Mouse (Mus musculus): ENCODE data around the gene Nxf1. TPM values are rescaled to one million over a fixed set of nuclear protein-coding genes. Genes with fewer than 3 reads are reported as not detected.
"Not testable (repeated sequence)": the region's sequence is repeated elsewhere in the genome, so short reads cannot be mapped to it uniquely, and the experiment has no call there.

Gene Nxf1
- polyA plus RNA-seq, 1 experiment from 2014 or later: 196 TPM

DNA sequence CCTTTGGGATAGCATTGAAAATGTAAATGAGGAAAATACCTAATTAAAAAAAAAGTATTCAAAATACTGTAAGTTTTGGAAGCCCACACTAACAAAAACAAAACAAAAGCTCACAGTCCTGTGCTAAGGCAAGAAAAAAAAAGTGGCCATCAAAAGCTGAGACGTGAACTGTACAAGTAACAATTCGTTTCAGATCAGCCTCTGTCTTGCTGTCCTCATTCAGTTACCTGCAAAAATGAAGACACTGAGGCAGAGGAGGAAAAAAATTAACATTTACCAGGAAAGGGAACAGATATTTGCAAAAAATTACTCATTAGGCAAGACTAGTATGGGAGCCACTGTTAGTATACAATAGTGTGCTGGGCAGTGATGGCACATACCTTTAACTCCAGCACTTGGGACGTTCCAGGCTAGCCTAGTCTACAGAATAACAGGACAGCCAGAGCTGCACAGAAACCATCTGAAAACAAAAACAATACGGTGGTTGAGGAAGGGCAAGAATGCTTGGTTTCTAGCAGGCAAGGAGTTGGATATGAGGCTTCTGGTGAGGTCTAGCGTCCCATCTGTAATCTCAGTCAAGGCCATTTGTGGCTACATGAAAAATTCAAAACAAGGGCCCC lies 29.3 kb upstream of the Nxf1 start:
- Histone ChIP-seq H3K36me3 (peaks cover 30% of the 10 kb centered on the region), H3K4me1 (peaks cover 14% of the 10 kb centered on the region), H3K4me2 (replicated peaks) (no peak overlapping the region), H3K9me3 (replicated peaks) (no peaks in the 10 kb centered on the region), H3K27me3 (no peaks in the 10 kb centered on the region), H3K4me3 (no peak overlapping the region), H3K27ac (no peak overlapping the region), H3K9ac (no peak overlapping the region)
- WGBS: 28% methylated on average over 5 of the region's 5 CpGs
- no peak for ATAC-seq (ENCODE audit: low FRiP score)

DNA sequence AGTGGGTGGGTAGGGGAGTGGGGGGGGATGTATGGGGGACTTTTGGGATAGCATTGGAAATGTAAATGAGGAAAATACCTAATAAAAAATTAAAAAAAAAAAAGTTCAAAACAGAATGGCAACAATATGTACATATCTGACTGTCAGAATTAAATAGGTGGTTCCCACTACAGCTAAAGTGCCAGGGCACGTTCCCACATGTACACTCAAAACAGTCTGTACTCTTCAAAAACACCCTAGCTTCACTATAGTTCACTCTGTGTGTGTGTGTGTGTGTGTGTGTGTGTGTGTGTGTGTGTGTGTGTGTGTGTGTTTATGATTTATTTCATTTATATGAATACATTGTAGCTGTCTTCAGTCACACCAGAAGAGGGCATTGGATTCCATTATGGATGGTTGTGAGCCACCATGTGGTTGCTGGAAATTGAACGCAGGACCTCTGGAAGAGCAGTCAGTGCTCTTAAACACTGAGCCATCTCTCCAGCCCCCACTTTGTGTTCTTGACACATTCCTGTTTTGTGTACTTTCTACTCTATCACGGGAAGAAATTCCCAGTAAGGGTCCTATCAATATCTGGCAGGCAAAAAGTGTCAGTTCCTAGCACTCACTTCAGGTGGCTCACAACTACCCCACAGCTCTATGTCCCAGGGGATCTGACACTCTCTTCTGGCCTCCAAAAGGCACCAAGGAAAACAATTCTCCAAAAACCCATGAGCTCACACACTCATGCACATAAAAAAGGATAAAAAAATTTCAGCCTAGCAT lies 28.4 kb upstream of the Nxf1 start:
- H3K36me3 ChIP-seq: peaks cover 30% of the 10 kb centered on the region
- H3K4me2 ChIP-seq (replicated peaks); H3K27ac ChIP-seq; ATAC-seq (ENCODE audit: low FRiP score); H3K9me3 ChIP-seq (replicated peaks); H3K4me3 ChIP-seq; H3K9ac ChIP-seq; H3K27me3 ChIP-seq: not testable (repeated sequence)
- peaks cover 14% of the 10 kb centered on the region for H3K4me1 ChIP-seq
- WGBS: 50% methylated on average over 3 of the region's 3 CpGs

DNA sequence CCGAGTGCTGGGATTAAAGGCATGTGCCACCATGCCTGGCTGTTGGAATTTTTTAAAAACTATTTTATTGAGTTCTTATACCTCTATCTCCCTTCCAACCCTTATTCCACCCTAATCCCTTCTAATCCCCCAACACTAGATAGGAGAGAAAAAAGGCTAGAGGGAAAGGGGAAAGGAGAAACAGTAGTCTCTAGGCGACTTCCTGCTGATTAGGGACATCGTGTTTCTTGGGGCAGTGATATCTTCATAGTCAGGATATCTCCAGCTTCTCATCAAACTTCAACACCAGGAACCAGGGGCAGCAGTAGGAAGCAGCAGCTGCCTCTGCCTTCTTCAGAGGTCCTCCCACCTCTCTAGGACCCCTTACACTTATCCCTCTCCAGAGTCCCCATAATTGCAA lies 22.5 kb upstream of the Nxf1 start:
- no peak overlapping the region for H3K4me3 ChIP-seq
- no peaks in the 10 kb centered on the region for H3K9me3 ChIP-seq (replicated peaks)
- no peak overlapping the region for H3K9ac ChIP-seq
- H3K36me3 ChIP-seq: peaks cover 18% of the 10 kb centered on the region
- ATAC-seq (ENCODE audit: low FRiP score): no peak
- no peaks in the 10 kb centered on the region for H3K27me3 ChIP-seq
- no peak overlapping the region for H3K4me2 ChIP-seq (replicated peaks)
- H3K27ac ChIP-seq: no peak overlapping the region
- WGBS: 84% methylated on average over 3 of the region's 3 CpGs
- H3K4me1 ChIP-seq: peaks cover 10% of the 10 kb centered on the region; the same call in 1 of the 2 replicates

DNA sequence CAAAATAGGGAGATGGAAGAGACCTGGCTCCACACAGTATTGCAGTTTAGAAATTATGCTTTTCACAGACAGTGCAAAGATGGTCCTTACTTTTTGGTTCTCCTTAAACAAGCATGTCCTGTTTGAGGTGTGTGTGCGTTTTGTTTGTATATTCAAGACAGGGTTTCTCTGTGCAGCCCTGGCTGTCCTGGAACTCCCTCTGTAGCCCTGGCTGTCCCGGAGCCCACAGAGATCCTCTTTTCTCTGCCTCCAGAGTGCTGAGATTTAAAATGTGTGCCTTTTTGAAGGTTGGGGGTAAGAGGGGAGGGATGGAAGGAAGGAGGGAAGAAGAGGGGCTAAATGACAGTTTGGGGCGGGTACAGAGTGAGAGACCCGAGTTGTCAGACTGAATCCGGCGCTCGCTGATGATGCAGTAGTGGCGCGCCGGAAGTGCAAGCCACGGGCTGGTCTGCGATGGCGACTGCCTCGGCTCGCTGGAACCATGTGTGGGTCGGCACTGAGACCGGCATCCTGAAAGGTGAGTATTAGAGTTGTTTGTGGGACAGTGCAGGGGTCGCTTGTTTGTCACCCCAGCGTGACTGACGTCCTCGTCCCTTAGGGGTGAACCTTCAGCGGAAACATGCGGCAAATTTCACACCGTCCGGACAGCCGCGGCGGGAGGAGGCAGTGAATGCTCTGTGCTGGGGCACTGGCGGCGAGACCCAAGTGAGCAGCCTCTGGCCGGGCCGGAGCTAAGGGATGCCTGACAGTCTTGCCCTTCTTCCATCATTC lies 21.3 kb upstream of the Nxf1 start, which contains the start of gene Wdr74:
Gene Wdr74 (plus strand): TSS at position 439 of the 771 bp plus-strand sequence.
- peak within 1 kb of the TSS; percentile 76 for H3K9ac ChIP-seq
- H3K4me2 ChIP-seq (replicated peaks): peak within 1 kb of the TSS; percentile 86
- peak within 1 kb of the TSS; percentile 72 for H3K4me3 ChIP-seq
- H3K36me3 ChIP-seq: peaks cover 31% of the 10 kb centered on the region
- H3K27me3 ChIP-seq: no peaks in the 10 kb centered on the region
- ATAC-seq (ENCODE audit: low FRiP score): peak; percentile 95
- under 1% methylated on average over 32 of the region's 32 CpGs for WGBS
- no peaks in the 10 kb centered on the region for H3K9me3 ChIP-seq (replicated peaks)
- peak within 1 kb of the TSS; percentile 64 for H3K27ac ChIP-seq
- peaks cover 13% of the 10 kb centered on the region for H3K4me1 ChIP-seq

DNA sequence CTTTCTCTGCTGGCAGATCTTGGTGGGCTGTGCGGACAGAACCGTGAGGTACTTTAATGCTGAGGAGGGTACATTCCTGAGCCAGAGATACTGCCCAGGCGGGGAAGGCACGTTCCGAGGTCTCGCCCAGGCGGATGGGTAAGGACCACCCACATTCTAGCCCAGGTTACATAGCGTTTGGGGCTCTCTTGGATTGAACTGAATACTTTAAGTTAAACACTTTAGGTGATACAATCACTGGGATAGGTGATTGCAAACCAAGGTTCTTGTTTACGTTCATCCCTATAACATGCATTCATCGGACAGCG lies 20.8 kb upstream of the Nxf1 start:
- Histone ChIP-seq H3K9ac (peak overlapping the region; percentile 76), H3K4me2 (replicated peaks) (peak overlapping the region; percentile 86), H3K4me1 (peaks cover 18% of the 10 kb centered on the region), H3K4me3 (peak overlapping the region; percentile 72), H3K27ac (peak overlapping the region; percentile 64), H3K9me3 (replicated peaks) (no peaks in the 10 kb centered on the region), H3K27me3 (no peaks in the 10 kb centered on the region), H3K36me3 (peaks cover 32% of the 10 kb centered on the region)
- ATAC-seq (ENCODE audit: low FRiP score): peak; percentile 33
- 3% methylated on average over 11 of the region's 11 CpGs for WGBS

DNA sequence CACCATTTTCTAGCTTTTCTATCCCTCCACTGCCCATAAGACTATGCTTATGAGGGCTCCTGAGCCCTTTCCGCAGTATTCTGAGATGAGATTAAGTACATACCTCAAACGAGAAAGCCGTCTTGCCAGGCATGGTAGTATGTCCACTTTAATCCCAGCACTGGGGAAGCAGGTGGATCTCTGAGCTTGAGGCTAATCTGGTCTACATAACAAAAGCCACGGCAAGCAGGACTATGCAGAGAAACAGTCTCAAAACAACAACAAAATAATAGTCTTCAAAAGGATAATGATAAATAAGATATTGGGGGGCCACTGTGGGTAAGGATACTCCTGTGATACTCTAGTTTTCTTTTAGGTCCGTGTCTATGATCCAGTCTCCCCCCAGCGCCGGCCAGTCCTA lies 18.0 kb upstream of the Nxf1 start:
- ATAC-seq (ENCODE audit: low FRiP score): no peak
- Histone ChIP-seq H3K4me2 (replicated peaks) (no peak overlapping the region), H3K27me3 (no peaks in the 10 kb centered on the region), H3K4me1 (peaks cover 31% of the 10 kb centered on the region), H3K27ac (no peak overlapping the region), H3K36me3 (peaks cover 34% of the 10 kb centered on the region), H3K9ac (no peak overlapping the region), H3K9me3 (replicated peaks) (no peaks in the 10 kb centered on the region), H3K4me3 (no peak overlapping the region)
- 89% methylated on average over 7 of the region's 7 CpGs for WGBS

DNA sequence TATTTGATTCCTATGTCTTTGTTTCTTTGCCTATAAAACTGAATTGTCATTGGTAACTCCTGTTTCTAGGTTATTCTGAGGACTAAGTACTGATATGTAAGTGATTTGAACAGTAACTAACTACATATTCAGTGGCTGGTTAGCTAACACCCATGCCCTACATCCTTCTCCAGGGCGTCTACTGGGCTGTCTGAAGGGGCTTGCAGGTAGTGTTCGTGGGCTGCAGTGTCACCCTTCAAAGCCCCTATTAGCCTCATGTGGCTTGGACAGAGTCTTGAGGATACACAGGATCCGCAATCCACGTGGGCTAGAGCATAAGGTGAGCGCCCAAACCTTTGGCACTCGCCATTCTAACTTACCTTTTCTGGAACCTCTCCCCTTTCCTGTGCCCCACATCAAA lies 17.2 kb upstream of the Nxf1 start:
- WGBS: 88% methylated on average over 6 of the region's 6 CpGs
- H3K27me3 ChIP-seq: no peaks in the 10 kb centered on the region
- ATAC-seq (ENCODE audit: low FRiP score): no peak
- peaks cover 36% of the 10 kb centered on the region for H3K36me3 ChIP-seq
- no peak overlapping the region for H3K4me2 ChIP-seq (replicated peaks)
- peaks cover 31% of the 10 kb centered on the region for H3K4me1 ChIP-seq
- H3K27ac ChIP-seq: no peak overlapping the region
- no peak overlapping the region for H3K4me3 ChIP-seq
- no peaks in the 10 kb centered on the region for H3K9me3 ChIP-seq (replicated peaks)
- no peak overlapping the region for H3K9ac ChIP-seq

DNA sequence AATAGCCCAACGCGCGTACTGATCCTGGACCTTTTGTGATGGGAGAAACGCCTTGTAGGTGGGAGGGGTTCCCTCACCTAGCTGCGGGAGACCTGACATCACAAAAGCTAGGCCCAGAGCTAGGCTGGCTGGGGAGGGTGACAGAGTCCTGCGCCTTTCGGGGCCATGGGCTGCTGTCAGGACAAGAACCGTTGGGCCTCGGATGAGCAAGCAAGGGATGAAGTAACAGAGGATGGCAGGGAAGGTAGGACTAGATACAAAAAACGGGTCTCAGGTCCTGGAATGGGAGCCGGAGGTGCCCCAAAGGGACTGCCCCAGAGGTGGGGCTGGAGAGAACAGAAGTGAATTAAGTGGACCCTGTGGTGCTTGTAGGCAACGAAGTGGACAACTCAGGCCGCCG lies 16.3 kb upstream of the Nxf1 start, which contains the start of gene 1700092M07Rik:
Gene 1700092M07Rik (plus strand): TSS at position 116 of the 400 bp plus-strand sequence.
- WGBS: 64% methylated on average over 14 of the region's 14 CpGs
- no peak for ATAC-seq (ENCODE audit: low FRiP score)
- Histone ChIP-seq H3K4me3 (peak within 1 kb of the TSS; percentile 89), H3K27me3 (no peaks in the 10 kb centered on the region), H3K4me2 (replicated peaks) (peak within 1 kb of the TSS; percentile 98), H3K27ac (peak within 1 kb of the TSS; percentile 95), H3K9me3 (replicated peaks) (no peaks in the 10 kb centered on the region), H3K9ac (peak within 1 kb of the TSS; percentile 89), H3K36me3 (peaks cover 45% of the 10 kb centered on the region), H3K4me1 (peaks cover 27% of the 10 kb centered on the region)

DNA sequence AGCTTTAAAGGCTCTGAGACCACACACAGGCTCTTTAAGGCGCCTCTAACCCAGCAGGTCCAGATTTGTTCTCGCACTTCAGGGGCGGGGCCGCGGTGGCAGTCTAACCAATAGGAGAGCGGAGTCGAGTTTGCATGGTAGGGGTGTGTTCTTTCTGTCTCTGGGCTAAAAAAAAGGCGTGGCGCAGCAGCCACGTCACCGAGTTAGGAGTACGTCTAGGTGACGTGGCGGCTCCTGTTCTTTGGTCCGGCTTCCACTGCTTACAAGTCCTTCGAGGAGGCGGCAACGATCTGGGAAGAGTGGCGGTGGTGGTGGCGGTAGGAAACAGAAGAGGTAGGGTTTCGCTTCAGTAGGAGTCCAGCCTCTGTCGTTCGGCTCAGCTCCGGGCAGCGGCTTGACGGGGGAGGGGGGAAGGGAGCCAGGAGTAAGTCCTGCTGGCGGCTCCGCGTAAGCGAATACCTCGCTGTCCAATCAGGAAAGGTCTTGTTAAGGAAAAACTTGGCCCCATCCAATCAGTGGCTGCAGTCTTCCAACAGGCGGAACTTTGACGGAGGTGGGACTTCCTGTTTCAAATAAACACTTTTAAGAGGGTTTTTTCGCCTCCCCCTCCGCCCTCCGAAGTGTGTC lies 15.5 kb upstream of the Nxf1 start, which contains the start of gene Stx5a:
Gene Stx5a (plus strand): TSS at position 171 of the 627 bp plus-strand sequence.
- peaks cover 24% of the 10 kb centered on the region for H3K4me1 ChIP-seq
- H3K36me3 ChIP-seq: peaks cover 53% of the 10 kb centered on the region
- H3K9me3 ChIP-seq (replicated peaks): no peaks in the 10 kb centered on the region
- H3K4me3 ChIP-seq: peak within 1 kb of the TSS; percentile 89
- no peaks in the 10 kb centered on the region for H3K27me3 ChIP-seq
- ATAC-seq (ENCODE audit: low FRiP score): peak; percentile 97
- peak within 1 kb of the TSS; percentile 95 for H3K27ac ChIP-seq
- WGBS: under 1% methylated on average over 36 of the region's 36 CpGs
- peak within 1 kb of the TSS; percentile 98 for H3K4me2 ChIP-seq (replicated peaks)
- peak within 1 kb of the TSS; percentile 89 for H3K9ac ChIP-seq

DNA sequence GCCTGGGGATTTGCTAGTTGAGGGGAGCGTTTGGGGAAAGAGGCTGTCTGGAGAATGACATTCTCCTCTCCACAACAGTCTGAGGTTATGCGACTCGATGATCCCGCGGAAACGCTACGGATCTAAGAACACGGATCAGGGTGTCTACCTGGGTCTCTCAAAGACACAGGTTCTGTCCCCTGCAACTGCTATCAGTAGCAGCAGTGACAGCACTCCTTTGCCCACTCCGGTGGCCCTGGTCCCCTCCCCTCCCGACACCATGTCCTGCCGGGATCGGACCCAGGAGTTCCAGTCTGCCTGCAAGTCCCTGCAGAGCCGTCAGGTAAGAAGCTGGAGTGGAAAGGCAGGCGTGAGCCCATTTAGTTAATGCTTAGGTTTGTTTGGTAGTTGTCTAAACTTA lies 14.7 kb upstream of the Nxf1 start:
- Histone ChIP-seq H3K36me3 (peaks cover 61% of the 10 kb centered on the region), H3K4me3 (peak overlapping the region; percentile 89), H3K4me1 (peaks cover 22% of the 10 kb centered on the region), H3K9me3 (replicated peaks) (no peaks in the 10 kb centered on the region), H3K27me3 (no peaks in the 10 kb centered on the region), H3K9ac (peak overlapping the region; percentile 89), H3K27ac (peak overlapping the region; percentile 95; the same call in 1 of the 2 replicates), H3K4me2 (replicated peaks) (peak overlapping the region; percentile 98)
- WGBS: 21% methylated on average over 14 of the region's 14 CpGs
- no peak for ATAC-seq (ENCODE audit: low FRiP score)

DNA sequence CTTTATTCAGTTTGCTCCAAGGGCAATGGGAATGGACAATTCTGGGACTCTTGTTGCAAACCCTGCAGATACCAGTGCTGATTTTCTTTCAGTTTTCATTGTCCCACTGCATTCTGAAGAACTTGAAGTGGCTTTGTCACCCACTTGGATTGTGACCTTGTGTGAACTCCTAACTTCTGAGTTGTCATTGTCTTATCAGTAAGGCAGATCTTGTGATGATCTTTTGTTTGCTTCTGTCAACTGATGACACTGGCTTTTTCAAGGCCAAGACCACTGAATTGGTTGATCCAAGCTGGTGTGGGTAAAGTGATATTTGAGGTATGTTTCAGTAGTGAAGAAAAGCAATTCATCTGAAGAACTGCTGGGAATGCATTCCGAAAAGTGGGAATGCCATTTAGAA lies 11.5 kb upstream of the Nxf1 start:
- ATAC-seq (ENCODE audit: low FRiP score): no peak
- Histone ChIP-seq H3K9me3 (replicated peaks) (no peaks in the 10 kb centered on the region), H3K36me3 (peaks cover 64% of the 10 kb centered on the region), H3K4me2 (replicated peaks) (no peak overlapping the region), H3K4me3 (no peak overlapping the region), H3K9ac (no peak overlapping the region), H3K4me1 (peaks cover 20% of the 10 kb centered on the region), H3K27ac (no peak overlapping the region), H3K27me3 (no peaks in the 10 kb centered on the region)
- 91% methylated on average over 1 of the region's 1 CpGs for WGBS

DNA sequence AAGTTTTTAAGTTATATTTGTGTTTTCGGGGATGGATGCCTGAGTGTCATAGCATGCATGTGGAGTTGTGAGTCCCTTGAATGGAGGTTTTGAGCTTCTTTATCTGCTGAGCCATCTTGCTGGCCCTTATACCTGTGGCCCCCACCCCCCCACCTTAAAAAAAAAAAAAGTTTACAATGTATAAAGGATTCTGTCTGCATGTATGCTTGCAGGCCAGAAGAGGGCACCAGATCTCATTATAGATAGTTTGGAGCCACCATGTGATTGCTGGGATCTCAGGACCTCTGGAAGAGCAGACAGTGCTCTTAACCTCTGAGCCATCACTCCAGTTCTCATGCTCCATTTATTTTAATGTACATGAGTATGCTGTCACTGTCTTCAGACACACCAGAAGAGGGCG lies 9.5 kb upstream of the Nxf1 start:
- Histone ChIP-seq H3K27me3 (no peaks in the 10 kb centered on the region), H3K36me3 (peaks cover 78% of the 10 kb centered on the region), H3K9me3 (replicated peaks) (no peaks in the 10 kb centered on the region), H3K27ac (no peak overlapping the region), H3K4me2 (replicated peaks) (no peak overlapping the region), H3K9ac (no peak overlapping the region), H3K4me3 (no peak overlapping the region), H3K4me1 (peaks cover 9% of the 10 kb centered on the region)
- WGBS: 71% methylated on average over 2 of the region's 2 CpGs
- no peak for ATAC-seq (ENCODE audit: low FRiP score)
